Mouse (Mus musculus) left cerebral cortex, adult 8-10 months (tissue): ENCODE results near the gene Dtx1. TPM values are rescaled to one million over a fixed set of nuclear protein-coding genes. Genes with fewer than 3 reads are reported as not detected.

Experiments used
- DNase-seq, 2 experiments: peaks; one replicate each; pipeline ENCODE4 v3.0.0; 2022; ENCODE audit warnings: low spot score in 2 of 2
- total RNA-seq, 4 experiments: library from RNA; stranded (reverse); gene quantifications; 2 replicates each; pipeline ENCODE4 v1.2.4; 2022

Gene Dtx1
- 10 to 100 TPM; 64.7 to 71.7 (median 69.7) TPM for total RNA-seq

DNA sequence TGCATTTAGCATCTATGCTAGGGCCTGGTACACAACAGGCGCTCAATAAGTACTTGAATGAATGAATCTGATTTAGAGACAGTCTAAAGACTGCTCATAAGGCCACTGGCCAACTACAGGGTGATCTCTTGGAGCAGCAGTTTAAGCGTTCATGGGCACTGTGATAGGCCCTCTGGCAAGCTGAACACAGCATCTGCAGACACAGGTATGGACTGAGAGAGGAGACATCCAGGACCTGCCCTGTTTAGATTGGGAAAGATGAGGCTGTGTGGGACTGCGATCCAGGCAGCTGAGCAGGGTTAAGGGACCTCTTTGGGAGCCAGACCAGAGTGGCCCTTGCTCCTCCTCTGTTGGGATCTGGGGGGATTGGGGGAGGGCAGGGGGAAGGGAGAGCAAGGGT lies at the start of gene Dtx1:
Gene Dtx1 (minus strand): TSS at position 101 of the 400 bp plus-strand sequence.
- DNase-seq, result no peak

DNA sequence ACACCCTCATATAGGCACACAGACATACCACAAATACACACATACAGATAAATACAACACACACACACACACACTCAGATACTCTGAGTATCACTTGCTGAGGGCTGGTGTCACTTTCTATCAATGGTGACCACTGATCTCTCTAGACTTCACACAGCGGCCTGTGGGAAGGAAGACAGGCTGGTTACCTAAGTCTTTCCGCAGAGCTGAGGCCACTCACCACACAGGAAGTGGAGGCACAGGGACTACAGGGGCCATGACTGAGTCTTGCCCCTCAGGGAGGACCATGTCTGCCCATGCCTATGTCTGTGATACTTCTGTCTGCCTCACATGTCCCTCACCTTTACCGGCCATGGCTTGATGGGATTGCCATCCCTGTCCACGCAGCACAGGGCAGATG lies 42.5 kb upstream of the Dtx1 start:
- DNase-seq, result no peak

DNA sequence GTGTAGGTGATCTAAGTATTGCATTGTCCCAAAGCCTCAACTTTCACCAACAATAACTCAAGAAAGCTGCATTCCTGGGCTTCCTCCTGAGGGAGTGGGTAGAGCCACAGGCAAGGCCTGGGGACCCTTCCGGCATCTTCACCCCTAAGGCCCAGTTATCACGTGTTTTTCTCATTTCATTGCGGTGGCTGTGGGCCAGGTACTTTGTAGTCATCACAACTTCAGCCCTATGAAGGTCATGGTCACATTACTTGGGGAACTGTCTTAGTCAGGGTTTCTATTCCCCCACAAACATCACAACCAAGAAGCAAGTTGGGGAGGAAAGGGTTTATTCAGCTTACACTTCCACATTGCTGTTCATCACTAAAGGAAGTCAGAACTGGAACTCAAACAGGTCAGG lies 41.1 kb upstream of the Dtx1 start:
- no peak for DNase-seq

DNA sequence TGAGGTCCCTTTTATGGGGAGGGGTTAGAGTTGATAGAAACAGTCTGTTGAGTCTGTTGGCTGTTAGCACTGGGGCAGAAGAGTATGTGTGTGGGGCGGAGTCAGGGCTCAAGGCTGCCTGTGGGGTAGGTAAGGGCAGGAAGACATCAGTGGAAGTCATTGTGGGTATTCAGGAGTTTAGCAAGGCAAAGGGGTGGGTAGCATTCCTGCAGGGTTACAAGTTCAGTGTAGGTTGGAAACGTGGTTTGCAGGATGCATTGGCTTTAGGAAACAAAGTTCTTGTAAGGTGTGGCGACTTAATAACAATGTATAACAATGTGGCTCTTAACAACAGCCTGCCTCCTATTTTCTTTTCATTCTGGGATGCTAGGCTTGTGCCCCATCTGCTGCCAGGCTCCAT lies 39.5 kb upstream of the Dtx1 start:
- DNase-seq, result no peak

DNA sequence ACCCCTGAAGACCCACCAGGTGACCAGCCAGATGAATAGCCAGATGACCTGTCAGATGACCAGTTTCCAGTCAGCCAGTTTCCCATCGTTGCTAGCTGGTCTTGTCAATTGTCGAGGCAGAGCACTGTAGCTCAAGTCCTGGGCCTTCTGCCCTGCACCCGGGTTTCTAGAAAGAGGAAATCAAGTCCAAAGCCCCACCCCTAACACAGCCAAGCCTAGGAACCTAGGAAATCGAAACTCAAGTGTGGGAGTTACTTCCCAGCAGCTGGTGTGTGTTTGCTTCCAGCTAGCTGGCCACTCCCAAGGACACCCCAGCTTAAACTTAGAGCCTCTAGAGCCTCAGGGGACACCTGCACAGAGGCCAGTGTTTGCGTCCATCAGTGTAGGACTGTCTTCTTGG lies 38.0 kb upstream of the Dtx1 start, which contains the start of gene Oas2:
Gene Oas2 (minus strand): TSS at position 166 of the 400 bp plus-strand sequence.
- no peak for DNase-seq

DNA sequence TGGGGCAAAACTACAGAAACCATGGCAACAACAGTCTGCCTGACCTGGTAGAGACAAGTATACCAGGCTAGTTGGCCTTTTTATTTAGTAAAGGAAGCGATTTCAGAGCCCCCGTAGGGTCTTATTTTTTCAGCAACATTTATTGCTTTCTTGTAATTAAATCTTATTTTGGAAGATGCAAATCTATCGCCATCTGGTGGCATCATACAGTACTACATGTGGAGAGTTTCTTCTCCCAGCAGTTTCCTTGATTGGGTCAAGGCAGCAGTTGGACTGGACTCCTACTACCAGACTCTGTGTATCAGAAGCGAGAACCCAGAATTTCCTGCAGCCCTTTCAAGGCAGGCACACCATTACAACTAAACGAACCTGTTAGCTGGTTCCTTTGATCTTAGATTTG lies 34.7 kb upstream of the Dtx1 start:
- DNase-seq, result peak in 1 of 2 experiments; percentile 20

DNA sequence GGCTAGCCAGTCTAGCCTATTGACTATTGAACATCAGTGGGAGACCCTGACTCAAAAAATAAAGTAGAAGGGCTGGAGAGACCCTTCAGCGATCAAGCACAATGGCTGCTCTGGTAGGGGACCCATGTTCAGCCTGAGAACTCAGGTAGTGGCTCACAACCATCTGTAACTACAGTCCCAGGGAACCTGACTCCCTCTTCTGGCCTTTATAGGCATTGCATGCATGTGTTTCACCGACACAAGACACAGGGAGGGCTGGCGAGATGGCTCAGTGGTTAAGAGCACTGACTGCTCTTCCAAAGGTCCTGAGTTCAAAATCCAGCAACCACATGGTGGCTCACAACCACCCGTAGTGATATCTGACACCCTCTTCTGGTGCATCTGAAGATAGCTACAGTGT lies 30.4 kb upstream of the Dtx1 start:
- DNase-seq, result no peak

DNA sequence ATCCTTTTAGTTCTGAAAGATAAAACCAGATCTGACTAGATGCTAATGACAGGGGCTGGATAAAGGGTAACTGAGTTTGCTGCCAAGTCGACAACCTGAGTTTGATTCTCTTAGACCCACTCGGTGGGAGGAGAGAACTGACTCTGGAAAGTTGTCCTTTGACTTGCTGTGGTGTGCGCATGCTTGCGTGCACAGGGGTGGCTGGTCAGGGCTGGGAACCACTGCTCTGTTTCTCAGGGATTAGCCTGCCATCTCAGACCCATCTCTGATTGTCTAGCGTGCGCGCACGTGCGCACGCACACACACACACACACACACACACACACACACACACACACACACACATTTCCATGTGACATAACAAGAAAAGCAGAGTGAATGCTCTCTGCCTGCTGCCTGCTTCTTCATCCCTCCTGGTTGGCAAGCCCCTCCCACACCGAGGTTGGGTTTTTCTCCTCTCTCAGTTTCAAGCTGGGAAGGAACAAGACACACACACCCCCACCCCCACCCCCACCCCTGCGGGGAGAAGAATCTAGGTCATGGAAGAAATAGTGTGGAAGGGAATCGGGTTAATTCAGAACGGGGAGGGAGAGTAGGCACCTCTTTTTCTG lies 22.8 kb upstream of the Dtx1 start:
- DNase-seq, result no peak

DNA sequence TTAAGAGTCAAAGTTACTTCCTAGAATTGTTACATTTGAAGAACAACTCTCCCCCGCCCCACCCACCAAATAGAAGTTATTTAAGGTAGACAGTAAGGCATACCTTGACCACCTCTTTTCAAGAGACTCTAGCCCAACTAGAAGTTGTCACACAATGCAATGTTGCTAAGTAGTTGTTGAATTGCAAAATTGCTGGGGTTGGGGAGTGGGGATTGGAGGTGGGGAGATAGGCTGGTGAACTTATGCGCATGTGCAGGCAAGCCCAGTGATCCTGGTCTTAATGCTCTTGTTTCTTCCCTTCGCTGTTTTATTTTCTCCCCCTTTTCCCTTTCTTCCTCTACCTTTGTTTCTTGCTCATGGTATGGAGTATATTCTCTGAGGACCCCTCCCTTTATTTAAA lies 22.0 kb upstream of the Dtx1 start:
- no peak for DNase-seq

DNA sequence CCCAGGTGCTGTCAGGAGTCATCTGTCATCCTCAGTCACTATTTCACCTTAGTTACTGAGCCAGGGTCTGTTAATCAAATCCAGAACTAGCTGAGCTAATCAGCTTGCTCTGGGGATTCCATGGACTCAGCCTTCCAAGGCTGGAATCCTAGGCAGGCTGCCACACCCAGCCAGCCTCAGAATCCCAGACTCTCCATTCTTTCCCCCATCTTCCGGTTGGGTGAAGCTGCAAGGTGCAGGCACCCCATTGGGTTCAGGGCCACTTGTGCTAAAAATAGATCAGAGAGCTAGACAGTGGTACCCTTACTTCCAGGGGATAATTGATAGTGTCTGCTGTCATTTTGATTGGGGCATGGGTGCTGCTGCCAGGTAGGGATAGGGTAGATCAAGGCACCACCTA lies 21.0 kb upstream of the Dtx1 start:
- DNase-seq, result no peak

DNA sequence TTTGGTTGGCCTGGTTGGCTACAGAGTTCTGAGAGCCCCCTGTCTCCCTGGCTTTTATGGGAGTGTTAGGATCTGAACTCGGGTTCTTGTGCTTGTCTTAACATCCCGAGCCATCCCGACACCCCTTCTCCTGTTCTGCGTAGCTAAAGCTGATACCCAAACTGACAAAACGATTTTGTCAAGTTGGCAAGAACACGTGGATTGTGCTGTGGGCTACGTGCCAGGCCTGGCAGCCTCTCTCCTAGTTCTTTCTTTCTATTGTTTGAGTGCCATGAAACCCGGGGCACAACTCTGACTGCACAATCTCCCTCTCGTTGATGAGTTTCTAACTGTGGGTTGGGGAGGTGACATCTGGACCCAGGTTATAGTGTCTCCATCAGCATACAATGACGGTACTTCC lies 17.6 kb upstream of the Dtx1 start:
- DNase-seq, result no peak

DNA sequence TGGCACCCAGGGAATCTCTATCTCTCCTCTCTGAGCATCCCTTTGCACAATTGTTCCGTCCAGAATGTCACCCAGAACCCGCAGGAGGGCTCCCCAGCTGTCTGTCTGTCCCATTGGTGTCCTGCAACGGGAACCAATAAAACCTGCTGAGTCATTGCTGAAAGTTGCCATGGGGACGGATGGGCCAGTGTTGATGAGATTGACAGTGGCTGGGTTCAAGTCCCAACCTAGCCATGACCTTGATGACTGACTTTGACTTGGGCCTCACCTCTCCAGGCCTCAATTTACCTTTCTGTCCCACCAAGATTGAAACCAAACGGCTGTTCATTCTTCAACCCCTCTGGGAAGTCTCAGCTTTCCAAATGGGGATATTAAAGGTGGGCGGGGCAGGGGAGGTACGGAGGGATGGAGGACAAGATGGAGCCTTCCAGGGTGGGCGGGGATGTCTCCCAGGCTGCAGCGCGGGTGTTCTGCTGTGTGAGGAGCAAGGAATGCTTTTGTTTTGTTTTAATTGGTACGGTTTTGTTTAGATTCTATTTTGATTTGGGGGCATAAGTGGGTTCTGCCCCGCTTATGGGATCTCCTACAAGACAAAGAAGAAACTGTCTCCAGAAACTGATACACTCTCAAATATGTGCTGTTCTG lies 14.2 kb upstream of the Dtx1 start:
- DNase-seq, result no peak

DNA sequence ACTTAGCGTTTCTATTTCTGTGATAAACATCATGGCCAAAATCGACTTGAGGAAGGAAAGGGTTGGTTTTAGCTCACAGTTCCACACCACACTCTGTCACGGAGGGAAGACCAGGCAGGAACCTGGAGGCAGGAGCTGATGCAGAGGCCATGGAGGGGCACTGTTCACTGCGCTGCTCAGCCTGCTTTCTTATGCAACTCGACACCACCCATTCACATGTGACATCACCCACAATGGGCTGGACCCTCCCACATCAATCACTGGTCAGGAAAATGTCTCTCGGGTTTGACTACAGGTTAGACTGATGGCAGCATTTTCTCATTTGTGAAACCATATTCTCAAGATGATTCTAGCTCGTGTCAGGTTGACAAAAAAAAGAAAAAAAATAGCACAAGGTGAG lies 9.3 kb upstream of the Dtx1 start:
- no peak for DNase-seq

DNA sequence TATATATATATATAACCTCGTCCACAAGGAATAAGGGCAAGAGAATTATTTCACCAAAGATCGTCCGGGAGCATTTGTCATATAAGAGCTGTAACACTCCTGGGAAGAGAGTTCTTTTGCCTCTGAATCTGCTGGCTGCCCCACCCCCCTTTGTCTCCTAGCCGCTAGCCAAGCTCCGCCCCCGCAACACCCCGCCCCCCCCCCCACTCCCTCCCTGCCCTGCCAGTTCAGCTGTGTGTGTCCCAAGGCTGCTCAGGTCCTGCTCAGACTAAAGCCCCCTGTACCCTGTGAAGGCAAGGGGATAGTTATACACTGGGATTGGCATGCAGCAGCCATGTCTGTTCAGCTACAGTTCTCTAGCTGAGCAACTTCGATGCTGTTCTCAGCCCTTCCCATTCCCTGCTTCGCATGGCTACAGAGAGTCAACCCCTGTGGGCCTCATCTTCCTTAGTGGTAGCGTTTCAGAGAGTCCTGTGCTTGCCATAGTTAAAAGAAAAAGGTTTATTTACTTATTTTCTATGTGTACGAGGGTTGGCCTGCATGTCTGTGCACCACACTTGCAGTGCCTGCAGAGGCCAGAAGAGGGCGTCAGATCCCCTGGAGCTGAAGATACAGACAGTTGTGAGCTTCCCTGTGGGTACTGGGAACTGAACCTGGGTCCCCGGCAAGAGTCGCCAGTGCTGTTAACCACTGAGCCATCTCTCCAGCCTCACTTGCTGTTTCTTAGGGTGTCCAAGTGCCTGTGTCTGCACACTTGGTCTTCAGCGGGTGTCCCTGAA lies 7.1 kb upstream of the Dtx1 start:
- DNase-seq, result no peak

DNA sequence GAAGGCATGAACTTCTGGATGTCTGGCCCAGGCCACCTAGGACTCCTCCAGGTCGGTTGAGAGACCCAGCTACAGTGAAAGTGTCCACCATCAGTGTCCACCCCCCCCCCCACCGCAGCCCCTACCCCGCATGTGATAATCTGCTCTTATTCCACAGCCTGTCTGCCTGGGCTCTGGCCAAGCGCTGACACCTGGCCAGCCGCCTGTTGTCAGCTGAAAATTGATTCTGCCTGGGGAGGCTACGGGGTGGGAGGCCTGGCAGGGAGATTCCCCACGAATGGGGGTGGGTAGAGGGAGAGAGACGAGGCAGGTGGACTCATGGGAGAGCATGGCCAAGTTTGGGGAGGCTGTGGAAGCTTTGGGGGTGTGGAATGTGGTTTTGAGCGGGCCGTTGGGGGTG lies 5.4 kb upstream of the Dtx1 start:
- no peak for DNase-seq

DNA sequence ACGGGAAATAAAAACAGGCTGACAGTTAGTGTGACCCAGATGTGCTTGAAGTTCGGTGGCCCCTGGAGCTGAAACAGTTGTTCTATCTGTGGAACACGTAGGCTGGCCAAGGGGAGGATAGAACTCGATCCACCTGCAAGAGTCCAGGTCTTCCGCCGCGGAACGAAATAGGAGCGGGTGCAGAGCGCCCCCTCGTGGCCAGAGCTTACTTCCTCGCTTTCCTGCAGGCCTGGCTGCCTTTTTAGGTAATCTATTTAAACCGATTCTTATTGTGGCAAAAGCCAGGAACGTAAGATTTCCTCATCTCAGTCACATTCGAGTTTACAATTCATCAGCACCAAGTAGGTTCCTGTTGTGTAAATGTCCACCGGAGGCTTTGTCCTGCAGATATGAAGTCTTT lies 2.6 kb upstream of the Dtx1 start:
- peak in 1 of 2 experiments; percentile 78 for DNase-seq

DNA sequence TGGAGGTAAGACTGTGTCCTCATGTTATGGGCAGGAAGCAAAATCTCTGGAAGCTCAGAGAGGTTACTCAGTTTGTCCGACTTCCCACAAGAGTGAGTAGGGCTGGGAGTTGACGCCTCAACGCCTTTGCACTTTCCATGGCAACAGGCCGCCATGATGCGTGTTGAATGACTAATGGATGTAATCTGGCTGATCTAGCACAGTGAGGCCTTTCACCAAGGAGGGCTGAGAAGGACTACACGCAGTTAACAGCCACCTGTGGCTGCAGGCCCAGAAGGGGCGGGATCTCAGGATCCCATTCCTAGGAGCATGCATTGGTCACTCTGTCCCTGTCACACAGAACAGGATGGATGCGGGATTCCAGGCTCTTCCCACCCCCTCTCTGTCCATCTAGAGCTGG lies 994 bp upstream of the Dtx1 start:
- no peak for DNase-seq

DNA sequence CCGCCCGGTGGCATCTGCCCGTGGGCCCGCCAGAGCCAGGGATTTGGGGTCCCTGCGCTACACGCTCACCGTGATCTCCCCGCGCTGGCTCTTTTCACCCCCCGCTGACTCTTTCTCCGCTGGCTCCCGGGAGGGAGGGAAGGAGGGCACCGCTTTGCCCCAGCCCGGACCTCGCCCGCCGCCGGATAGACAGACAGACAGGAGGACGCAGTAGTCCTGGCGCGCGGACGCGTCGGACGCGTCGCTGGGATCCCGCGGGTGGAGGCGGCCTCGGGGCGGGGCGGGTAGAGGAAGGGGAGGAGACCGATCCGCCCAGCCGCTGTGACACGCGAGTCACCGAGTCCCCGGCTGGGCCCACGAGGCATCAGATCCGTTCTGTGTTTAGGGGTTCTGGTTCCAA lies 311 bp downstream of the Dtx1 start:
- peak; percentile 73 to 74 for DNase-seq

DNA sequence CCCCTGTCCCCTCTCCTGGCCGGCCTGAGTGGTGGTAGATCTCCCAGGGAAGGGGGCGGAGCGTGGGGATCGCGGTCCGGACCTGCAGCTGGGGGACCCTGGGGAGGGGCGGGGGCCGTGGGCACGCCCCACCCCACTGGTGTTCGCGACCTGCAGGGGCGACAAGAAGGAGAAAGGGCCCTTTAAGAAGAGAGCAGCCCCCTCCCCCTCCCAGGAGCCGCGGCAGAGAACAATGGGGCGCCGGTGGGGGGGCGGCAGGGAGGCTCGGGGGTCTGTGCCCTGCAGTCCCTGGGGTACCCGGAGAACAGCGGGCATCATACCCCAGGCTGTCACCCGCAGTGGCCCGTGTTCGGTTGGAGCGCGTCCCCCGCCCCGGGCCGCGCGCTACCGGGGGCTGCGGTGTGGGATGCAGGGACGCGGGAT lies 890 bp downstream of the Dtx1 start:
- no peak for DNase-seq

DNA sequence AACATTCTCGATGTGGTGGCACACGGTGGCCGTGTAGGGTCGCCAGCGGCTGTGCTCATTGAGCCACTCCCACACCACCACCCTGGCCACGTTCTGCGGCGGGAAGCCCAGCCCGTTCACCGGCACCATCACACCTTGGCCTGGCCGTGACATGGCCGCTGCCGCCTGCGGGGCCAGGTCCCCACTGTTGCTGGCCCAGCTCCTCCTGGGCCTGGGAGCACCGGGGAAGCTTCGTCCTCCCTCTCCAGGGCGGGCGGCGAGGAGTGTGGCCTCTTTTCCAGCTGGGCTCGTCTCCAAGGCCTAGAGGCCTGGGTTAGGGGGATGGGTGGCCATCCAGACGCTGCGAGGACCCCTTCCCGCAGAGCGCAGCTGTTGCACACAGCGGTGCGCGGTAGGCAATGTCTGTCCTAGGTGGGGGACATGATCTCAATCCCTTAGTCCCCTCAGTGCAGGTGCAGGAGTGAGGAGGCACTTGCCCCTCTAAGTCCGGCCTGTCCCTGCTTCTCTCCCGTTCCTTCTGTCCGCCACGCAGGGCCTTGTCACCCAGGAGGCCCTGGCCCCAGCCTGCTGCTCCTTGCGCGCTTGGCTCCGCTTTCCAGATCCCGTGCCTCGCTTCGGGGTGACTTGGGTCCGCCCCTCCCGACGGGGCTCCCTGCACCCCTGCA lies 1.4 kb downstream of the Dtx1 start:
- DNase-seq, result no peak

DNA sequence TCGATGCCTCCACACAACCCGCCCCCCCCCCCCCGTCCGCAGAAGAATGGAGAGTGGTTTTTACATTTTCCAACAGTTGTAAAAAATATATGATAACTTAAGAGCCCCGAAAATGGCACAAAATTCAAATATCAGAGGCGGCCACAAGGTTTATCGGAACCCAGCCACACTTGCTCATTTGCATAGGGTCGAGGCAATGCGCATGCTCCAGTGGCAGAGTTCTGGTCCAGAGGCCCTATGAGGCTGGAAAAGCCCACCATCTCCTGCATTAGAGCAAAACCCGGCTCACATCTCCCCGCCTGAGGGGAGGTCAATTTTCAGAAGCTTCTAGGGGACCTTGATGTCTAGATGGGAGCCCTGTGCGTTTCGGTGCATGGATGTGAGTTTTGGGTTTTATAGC lies 4.8 kb downstream of the Dtx1 start:
- DNase-seq, result no peak

DNA sequence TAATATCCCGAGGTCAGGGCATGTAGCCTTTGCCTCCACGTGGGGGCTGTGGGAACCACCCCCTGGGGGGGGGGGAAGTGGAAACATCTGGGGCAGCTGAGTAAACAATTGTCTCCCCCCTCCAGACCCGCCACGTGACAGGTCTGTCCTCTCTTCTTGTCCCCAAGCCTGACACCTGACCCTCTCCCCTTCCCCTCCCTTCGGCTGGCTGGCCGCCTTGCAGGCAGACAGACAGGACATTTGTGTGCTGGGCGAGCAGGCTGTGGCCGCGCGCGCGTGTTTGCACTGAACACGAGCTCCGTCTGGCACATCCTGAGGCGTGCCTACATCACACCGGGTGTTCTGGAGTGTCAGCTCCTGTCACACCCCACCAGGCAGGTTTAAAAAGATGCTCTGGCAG lies 5.2 kb downstream of the Dtx1 start:
- DNase-seq, result peak in 1 of 2 experiments; percentile 66
